Mouse (Mus musculus): ENCODE measurements around the gene Gpatch2.

Gpatch2 gene

GRCm38 (mm10) chr1:187366806-187367205, 151.5 kb downstream of the Gpatch2 start:
- no peak for DNase-seq (ENCODE audit: low read depth, low spot score)

GRCm38 (mm10) chr1:187369049-187369448, 153.7 kb downstream of the Gpatch2 start:
- no peak for DNase-seq (ENCODE audit: low read depth, low spot score)

- no peak for DNase-seq (ENCODE audit: low read depth, low spot score)
These were observed 158.2 kb downstream of the Gpatch2 start for GRCm38 (mm10) chr1:187373506-187373905.

GRCm38 (mm10) chr1:187374418-187374817, 159.1 kb downstream of the Gpatch2 start:
- no peak for DNase-seq (ENCODE audit: low read depth, low spot score)

GRCm38 (mm10) chr1:187376946-187377671, 161.8 kb downstream of the Gpatch2 start:
- DNase-seq (ENCODE audit: low read depth, low spot score): no peak

- no peak for DNase-seq (ENCODE audit: low read depth, low spot score)
These were observed 162.7 kb downstream of the Gpatch2 start for GRCm38 (mm10) chr1:187377865-187378524.

GRCm38 (mm10) chr1:187389476-187389875, 174.2 kb downstream of the Gpatch2 start:
- no peak for DNase-seq (ENCODE audit: low read depth, low spot score)

- DNase-seq (ENCODE audit: low read depth, low spot score): no peak
These were observed 185.5 kb downstream of the Gpatch2 start for GRCm38 (mm10) chr1:187400834-187401233.
